Mouse (Mus musculus) heart, embryonic 11.5 days (tissue): ENCODE results near the gene 4921536K21Rik. TPM values are rescaled to one million over a fixed set of nuclear protein-coding genes. Genes with fewer than 3 reads are reported as not detected.

Source experiments
- ATAC-seq: fragments of 200-750 bp; cut with Nextera tagmentation; replicated peaks from 2 replicates; pipeline ENCODE4 v1.8.0; 2017; ENCODE audit warnings: moderate library complexity; ENCODE audit not compliant: insufficient number of reproducible peaks, low FRiP score, low TSS enrichment
- H3K27ac ChIP-seq: fragments of 300-500 bp; sonication (generic); 2 replicates; pipeline ENCODE4 v1.5.1; 2014; ENCODE audit warnings: mild to moderate bottlenecking, low read depth, low read length
- H3K27me3 ChIP-seq: fragments of 300-500 bp; sonication (generic); 2 replicates; pipeline ENCODE4 v1.6.1; 2014; ENCODE audit warnings: mild to moderate bottlenecking, low read length, mixed read lengths; ENCODE audit not compliant: control insufficient read depth, insufficient read depth
- H3K36me3 ChIP-seq: fragments of 300-500 bp; sonication (generic); 2 replicates; pipeline ENCODE4 v1.6.1; 2014; ENCODE audit warnings: mild to moderate bottlenecking, low read length, moderate library complexity, mixed read lengths; ENCODE audit not compliant: control insufficient read depth, insufficient read depth
- H3K4me1 ChIP-seq: fragments of 300-500 bp; sonication (generic); 2 replicates; pipeline ENCODE4 v1.6.1; 2014; ENCODE audit warnings: low read length; ENCODE audit not compliant: control insufficient read depth, insufficient read depth
- H3K4me2 ChIP-seq: fragments of 300-500 bp; sonication (generic); 2 replicates; pipeline ENCODE4 v1.6.1; 2014; ENCODE audit warnings: mild to moderate bottlenecking, moderate library complexity
- H3K4me3 ChIP-seq: fragments of 300-500 bp; sonication (generic); 2 replicates; pipeline ENCODE4 v1.5.1; 2014; ENCODE audit warnings: low read depth, low read length
- H3K9ac ChIP-seq: fragments of 300-500 bp; sonication (generic); 2 replicates; pipeline ENCODE4 v1.6.1; 2014; ENCODE audit warnings: mild to moderate bottlenecking, low read depth, low read length, moderate library complexity
- H3K9me3 ChIP-seq: fragments of 300-500 bp; sonication (generic); replicated peaks from 2 replicates; pipeline ENCODE4 v1.6.1; 2016; ENCODE audit warnings: low read length; ENCODE audit not compliant: control insufficient read depth
- WGBS: fragments of 180-500 bp; shearing (Covaris S2); extraction: QIAGEN DNeasy Blood & Tissue Kit; methylation state at CpG from one replicate; pipeline ENCODE4 v1.1.7; 2014; ENCODE audit not compliant: insufficient replicate concordance; 5-methylcytosine and 5-hydroxymethylcytosine counted together
- polyA plus RNA-seq: library from polyadenylated mRNA; unstranded; fragments of >200 nt; fragmentation: Nextera tagmentation; extraction: Ambion mirVana; gene quantifications from 2 replicates; pipeline ENCODE4 v1.2.1, GENCODE M21; 2014

The 4921536K21Rik gene
- not detected in 2 replicates for polyA plus RNA-seq

DNA sequence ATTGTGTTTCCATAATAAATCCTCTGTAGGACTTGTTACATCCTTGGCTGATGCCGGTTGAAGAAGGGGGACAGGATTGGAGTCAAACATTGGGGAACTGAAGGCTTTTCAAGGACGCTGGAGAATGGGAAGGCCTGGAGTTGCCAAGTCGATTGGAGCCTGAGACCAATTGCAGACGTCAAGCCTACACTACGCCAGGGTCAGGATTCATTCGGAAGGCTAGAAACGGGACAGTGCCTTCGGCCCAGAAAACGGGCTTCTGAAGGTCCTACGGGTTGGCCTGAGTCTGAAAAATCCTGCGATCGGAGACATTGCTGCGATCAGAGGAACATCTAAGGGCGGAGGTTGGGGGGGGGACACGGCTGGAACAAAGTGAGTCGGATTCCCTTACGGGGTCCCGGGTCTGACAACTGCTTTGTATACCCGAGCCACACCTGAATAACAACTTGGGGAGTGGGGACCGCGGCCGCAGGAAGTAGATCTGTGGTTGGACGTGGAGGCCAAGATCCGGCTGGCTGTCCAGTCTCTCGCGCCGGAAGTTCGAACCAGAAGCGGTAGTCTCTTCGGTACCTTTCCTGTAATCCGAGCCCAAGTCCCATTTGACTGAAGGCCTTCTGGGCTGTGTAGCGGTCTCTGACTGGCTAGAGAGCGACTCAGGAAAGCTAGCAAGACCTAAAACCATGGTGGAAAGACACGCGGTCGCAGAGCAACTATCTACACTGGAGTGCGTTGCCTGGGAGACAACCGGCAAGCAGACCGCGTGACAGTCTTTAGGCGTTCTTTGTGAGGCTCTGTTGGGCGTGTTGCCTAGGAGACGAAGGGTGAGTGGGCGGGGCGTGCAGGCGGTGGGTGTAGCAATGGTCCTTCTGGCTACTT lies at the start of gene 4921536K21Rik, which contains the start of gene Dusp18:
4921536K21Rik (minus strand) TSS at position 693 of the 876 bp plus-strand sequence.
Dusp18 (plus strand) TSS at position 835 of the 876 bp plus-strand sequence.
- no peaks in the 10 kb centered on the region for H3K27me3 ChIP-seq
- no peaks in the 10 kb centered on the region for H3K9me3 ChIP-seq
- WGBS: 5% methylated on average over 46 of the region's 46 CpGs
- peak within 1 kb of the TSS; percentile 88 for H3K4me2 ChIP-seq
- H3K36me3 ChIP-seq: 0 out of 2 replicates have a peak, but pooled peaks cover 5% of the 10 kb centered on the region
- ATAC-seq: peak; percentile 95
- H3K4me3 ChIP-seq: peak within 1 kb of the TSS; percentile 59
- no peaks in the 10 kb centered on the region for H3K4me1 ChIP-seq
- H3K9ac ChIP-seq: peak within 1 kb of the TSS; percentile 77
- H3K27ac ChIP-seq: peak within 1 kb of the TSS; percentile 76

DNA sequence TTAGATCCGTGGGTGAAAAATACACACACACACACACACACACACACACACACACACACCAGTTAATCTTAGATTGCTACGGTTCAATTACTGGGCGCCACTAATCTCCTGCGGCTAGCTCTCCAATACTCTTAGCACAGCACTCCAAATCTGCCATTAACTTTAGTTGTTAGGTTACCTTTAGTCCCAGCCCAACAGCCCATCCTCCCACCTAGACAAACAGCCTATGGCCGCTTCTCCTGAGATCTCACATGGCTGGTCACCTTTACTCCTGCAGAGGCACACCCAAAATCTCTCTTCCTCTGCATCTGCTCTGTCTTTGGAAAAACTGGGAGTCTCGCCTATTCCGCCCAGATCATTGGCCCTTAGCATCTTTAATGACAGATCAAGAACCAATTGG lies 46.5 kb upstream of the 4921536K21Rik start:
- 85% methylated on average over 7 of the region's 7 CpGs for WGBS
- H3K4me3 ChIP-seq: no peak overlapping the region
- H3K4me1 ChIP-seq: no peaks in the 10 kb centered on the region
- H3K4me2 ChIP-seq: no peak overlapping the region
- H3K27me3 ChIP-seq: no peaks in the 10 kb centered on the region
- no peak overlapping the region for H3K9ac ChIP-seq
- no peaks in the 10 kb centered on the region for H3K36me3 ChIP-seq
- no peaks in the 10 kb centered on the region for H3K9me3 ChIP-seq
- H3K27ac ChIP-seq: no peak overlapping the region
- no peak for ATAC-seq

DNA sequence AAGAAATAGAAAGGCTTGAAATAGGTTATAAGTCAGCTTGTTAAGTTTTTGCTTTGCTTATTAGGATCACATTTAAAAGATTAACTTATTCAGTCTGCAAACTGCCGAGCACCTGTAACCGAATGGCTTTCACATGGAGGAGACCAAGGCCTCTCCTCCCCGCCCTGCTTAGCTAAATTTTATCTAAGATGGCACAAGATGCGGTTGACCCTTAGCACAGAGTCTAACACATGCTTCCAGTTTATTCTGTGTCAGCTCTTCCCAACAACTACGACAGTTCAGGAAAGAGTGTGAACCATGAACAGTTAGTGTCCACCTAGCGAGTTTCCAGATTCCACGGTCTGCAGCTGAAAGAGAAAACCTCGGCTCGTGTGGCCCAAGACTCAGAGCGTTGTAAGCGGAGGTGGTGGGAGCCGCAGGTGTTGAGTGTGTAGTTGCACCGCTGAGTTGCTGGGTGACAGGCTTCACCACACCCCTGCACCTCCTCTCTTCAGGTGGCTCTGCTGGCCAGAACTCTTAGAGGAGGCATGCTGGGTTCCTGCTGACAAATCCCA lies 42.5 kb upstream of the 4921536K21Rik start:
- ATAC-seq: no peak
- H3K27ac ChIP-seq: no peak overlapping the region
- H3K4me1 ChIP-seq: no peaks in the 10 kb centered on the region
- H3K4me3 ChIP-seq: no peak overlapping the region
- H3K4me2 ChIP-seq: no peak overlapping the region
- no peak overlapping the region for H3K9ac ChIP-seq
- no peaks in the 10 kb centered on the region for H3K36me3 ChIP-seq
- H3K9me3 ChIP-seq: no peaks in the 10 kb centered on the region
- 73% methylated on average over 13 of the region's 13 CpGs for WGBS
- H3K27me3 ChIP-seq: no peaks in the 10 kb centered on the region

DNA sequence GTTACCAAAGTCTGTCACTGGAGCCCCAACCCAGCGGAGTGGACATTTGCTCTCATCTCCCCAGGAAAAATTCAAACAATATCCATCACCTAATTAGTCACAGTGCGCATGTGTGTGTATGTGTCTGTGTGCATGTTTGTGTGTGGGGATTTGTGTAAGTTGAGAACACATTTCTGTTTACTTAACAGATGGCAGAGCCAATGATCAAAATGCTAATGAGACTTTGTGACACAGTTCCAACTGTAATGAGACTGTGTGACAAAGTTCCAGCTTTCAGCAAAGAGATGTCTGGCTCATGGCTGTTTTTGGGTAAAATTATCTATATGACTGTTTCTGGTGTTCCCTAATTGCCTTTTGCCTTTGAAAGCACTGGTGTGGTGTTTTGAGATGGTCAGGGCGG lies 41.4 kb upstream of the 4921536K21Rik start:
- H3K9me3 ChIP-seq: no peaks in the 10 kb centered on the region
- H3K4me3 ChIP-seq: no peak overlapping the region
- no peak overlapping the region for H3K9ac ChIP-seq
- H3K27me3 ChIP-seq: no peaks in the 10 kb centered on the region
- no peak overlapping the region for H3K4me2 ChIP-seq
- no peaks in the 10 kb centered on the region for H3K36me3 ChIP-seq
- WGBS: 84% methylated on average over 3 of the region's 3 CpGs
- H3K27ac ChIP-seq: no peak overlapping the region
- H3K4me1 ChIP-seq: peaks cover under 1% of the 10 kb centered on the region; the same call in 1 of the 2 replicates
- no peak for ATAC-seq

DNA sequence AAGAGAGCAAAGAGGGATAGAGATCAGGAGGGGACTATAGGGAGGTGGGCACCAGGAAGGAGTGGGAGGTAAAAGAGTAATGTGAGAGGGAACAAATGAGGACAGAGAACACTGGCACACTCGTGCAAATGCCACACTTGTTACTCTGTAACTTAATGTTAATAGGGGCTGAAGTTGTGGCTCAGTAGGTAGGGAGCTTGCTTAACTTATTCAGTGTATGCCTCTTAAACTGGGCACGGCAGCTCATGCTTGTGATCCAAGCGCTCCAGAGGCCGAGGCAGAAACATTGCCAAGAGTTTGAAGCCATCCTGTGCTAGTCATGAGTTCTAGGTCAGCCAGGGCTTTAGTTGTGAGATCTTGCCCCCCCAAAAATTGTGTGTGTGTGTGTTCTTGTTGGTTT lies 40.2 kb upstream of the 4921536K21Rik start:
- ATAC-seq: no peak
- Histone ChIP-seq H3K27ac (no peak overlapping the region), H3K4me3 (no peak overlapping the region), H3K9ac (no peak overlapping the region), H3K27me3 (no peaks in the 10 kb centered on the region), H3K4me1 (peaks cover 5% of the 10 kb centered on the region; the same call in 1 of the 2 replicates), H3K9me3 (no peaks in the 10 kb centered on the region), H3K36me3 (no peaks in the 10 kb centered on the region), H3K4me2 (no peak overlapping the region)
- 80% methylated on average over 4 of the region's 4 CpGs for WGBS

DNA sequence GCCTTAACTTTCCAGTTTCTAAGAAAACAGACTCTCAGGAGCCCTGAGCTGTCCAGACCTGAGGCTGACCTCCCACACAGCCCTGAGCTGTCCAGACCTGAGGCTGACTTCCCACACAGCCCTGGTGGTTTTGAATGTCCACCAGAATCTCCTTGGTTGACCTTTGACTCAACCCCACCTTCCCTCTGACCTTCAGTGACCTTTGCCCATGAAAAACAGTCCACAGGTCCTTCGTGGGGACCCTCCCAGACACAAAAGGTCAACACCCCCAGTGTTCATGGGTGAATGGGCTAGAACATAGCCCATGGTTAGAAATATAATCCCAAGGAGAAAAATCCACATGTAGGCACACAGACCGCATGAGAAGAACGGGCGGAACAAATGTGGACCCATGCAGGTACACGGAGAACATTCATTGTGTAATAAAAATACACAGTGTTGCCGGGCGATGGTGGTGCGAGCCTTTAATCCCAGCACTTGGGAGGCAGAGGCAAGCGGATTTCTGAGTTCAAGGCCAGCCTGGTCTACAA lies 38.9 kb upstream of the 4921536K21Rik start:
- no peak for ATAC-seq
- Histone ChIP-seq H3K4me3 (no peak overlapping the region), H3K9me3 (no peaks in the 10 kb centered on the region), H3K27ac (no peak overlapping the region), H3K4me1 (peaks cover 5% of the 10 kb centered on the region; the same call in 1 of the 2 replicates), H3K27me3 (no peaks in the 10 kb centered on the region), H3K36me3 (no peaks in the 10 kb centered on the region), H3K9ac (no peak overlapping the region), H3K4me2 (no peak overlapping the region)
- WGBS: 92% methylated on average over 9 of the region's 9 CpGs

DNA sequence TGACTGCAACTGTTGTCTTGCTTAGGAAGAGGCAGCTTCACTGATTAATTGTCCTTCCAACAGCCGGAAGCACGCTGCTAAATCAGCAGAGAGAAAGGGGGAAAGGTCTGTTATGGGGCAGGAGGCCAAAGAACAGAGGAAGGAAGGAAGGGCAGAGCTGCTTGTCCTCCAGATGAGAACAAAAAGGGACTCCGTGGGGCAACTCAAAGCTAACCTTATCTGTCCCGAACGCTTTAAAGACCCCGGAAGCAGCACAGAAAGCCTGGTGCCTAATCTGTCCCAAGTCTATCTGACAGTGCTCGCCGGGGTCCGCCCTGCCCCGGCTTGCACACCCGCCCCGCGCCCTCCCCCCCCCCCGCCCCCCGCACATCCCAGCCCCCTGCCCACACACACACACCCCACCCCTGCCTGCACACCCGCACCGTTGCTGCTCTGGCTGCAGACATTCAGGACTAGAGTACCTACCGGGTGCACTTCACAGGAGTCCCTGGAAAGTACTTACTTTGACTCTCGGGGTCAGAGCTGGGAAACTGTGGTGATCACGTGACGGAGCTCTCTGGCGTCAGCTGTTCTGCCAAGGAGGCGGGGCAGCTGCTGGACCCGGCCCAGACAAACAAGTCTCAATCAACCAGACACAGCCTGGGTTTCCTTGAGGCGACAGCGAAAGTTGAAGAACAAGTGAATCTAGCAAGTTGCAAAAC lies 36.8 kb upstream of the 4921536K21Rik start, which contains the start of gene Tcn2:
Tcn2 (minus strand) TSS at position 649 of the 701 bp plus-strand sequence.
- Histone ChIP-seq H3K36me3 (peaks cover 1% of the 10 kb centered on the region; the same call in 1 of the 2 replicates), H3K9ac (peak within 1 kb of the TSS; percentile 74), H3K4me1 (peaks cover 5% of the 10 kb centered on the region; the same call in 1 of the 2 replicates), H3K27me3 (no peaks in the 10 kb centered on the region), H3K4me3 (peak within 1 kb of the TSS; percentile 63), H3K9me3 (no peaks in the 10 kb centered on the region), H3K4me2 (peak within 1 kb of the TSS; percentile 61), H3K27ac (peak within 1 kb of the TSS; percentile 0; the same call in 1 of the 2 replicates)
- WGBS: 0% methylated on average over 22 of the region's 26 CpGs
- peak; percentile 86 for ATAC-seq

DNA sequence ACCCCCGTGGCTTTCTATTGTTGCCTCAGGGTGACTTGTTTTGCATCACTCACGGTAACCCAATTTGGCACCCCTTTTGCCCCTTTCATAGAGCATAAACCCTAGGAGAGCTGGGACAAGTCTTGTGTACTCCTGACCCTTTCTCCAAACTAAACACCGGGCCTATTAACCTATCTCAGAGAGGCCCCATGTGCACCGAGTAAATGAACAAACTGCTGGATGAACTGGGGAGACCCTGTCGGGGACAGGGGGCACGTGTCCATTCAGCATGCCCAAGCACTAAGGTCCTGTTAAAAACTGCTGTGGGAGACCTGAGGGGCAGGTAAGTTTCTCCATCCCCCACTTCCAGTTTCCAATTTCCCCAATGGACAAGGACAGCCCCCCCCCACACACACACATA lies 36.0 kb upstream of the 4921536K21Rik start:
- Histone ChIP-seq H3K36me3 (peaks cover 2% of the 10 kb centered on the region; the same call in 1 of the 2 replicates), H3K27ac (no peak overlapping the region), H3K4me3 (peak overlapping the region; percentile 63), H3K9ac (peak overlapping the region; percentile 74), H3K4me1 (peaks cover 5% of the 10 kb centered on the region; the same call in 1 of the 2 replicates), H3K27me3 (no peaks in the 10 kb centered on the region), H3K9me3 (no peaks in the 10 kb centered on the region), H3K4me2 (peak overlapping the region; percentile 61)
- WGBS: 38% methylated on average over 6 of the region's 6 CpGs
- no peak for ATAC-seq
